Mouse (Mus musculus) cortical plate, adult 2 months (tissue): ENCODE results near the gene Erc2.

Source experiments
- CTCF ChIP-seq: fragments of 200-500 bp; IDR thresholded peaks from 2 replicates; pipeline ENCODE4 v1.5.1; 2011; ENCODE audit warnings: mild to moderate bottlenecking, control low read depth, low read length; ENCODE audit not compliant: insufficient read depth; ENCODE audit errors: extremely low read depth
- POLR2A ChIP-seq: fragments of 200-500 bp; IDR thresholded peaks from 2 replicates; pipeline ENCODE4 v1.6.1; 2011; ENCODE audit warnings: mild to moderate bottlenecking, low read length, control low read depth; ENCODE audit not compliant: insufficient read depth; ENCODE audit errors: extremely low read depth

- TF ChIP-seq CTCF (no peak), POLR2A (no peak)
These were observed 14.8 kb upstream of the Erc2 start for GRCm38 (mm10) chr14:27607419-27607818.
